Mouse (Mus musculus): ENCODE results near the gene Thtpa. TPM values are rescaled to one million over a fixed set of nuclear protein-coding genes. Genes with fewer than 3 reads are reported as not detected.

Gene Thtpa
- polyA plus RNA-seq, 1 experiment from 2014 or later = 22.7 TPM

GRCm38 (mm10) chr14:55076224-55076623, 18.4 kb upstream of the Thtpa start:
- H3K9ac ChIP-seq (ENCODE audit: low read length) = no peak overlapping the region
- 65% methylated on average over 6 of the region's 6 CpGs for WGBS
- H3K27ac ChIP-seq (ENCODE audit: low read depth, low read length) = no peak overlapping the region
- ATAC-seq (ENCODE audit: low FRiP score) = no peak
- no peak overlapping the region for H3K4me3 ChIP-seq (ENCODE audit: low read depth, low read length)
- H3K27me3 ChIP-seq (ENCODE audit: control insufficient read depth, insufficient read depth, low read length) = peaks cover 5% of the 10 kb centered on the region
- no peak overlapping the region for H3K4me2 ChIP-seq
- peaks cover 6% of the 10 kb centered on the region for H3K36me3 ChIP-seq (ENCODE audit: control insufficient read depth, insufficient read depth, low read length)
- DNase-seq (ENCODE audit: low spot score, missing footprints) = no peak
- no peaks in the 10 kb centered on the region for H3K9me3 ChIP-seq (ENCODE audit: control insufficient read depth, low read length)
- H3K4me1 ChIP-seq (ENCODE audit: control insufficient read depth, insufficient read depth, low read length) = peaks cover 34% of the 10 kb centered on the region

GRCm38 (mm10) chr14:55076956-55077355, 17.6 kb upstream of the Thtpa start:
- ATAC-seq (ENCODE audit: low FRiP score) (no peak), DNase-seq (ENCODE audit: low spot score, missing footprints) (no peak)
- H3K4me3 ChIP-seq (ENCODE audit: low read depth, low read length) = no peak overlapping the region
- peaks cover 32% of the 10 kb centered on the region for H3K4me1 ChIP-seq (ENCODE audit: control insufficient read depth, insufficient read depth, low read length)
- WGBS = 65% methylated on average over 3 of the region's 3 CpGs
- peaks cover 5% of the 10 kb centered on the region for H3K27me3 ChIP-seq (ENCODE audit: control insufficient read depth, insufficient read depth, low read length)
- peaks cover 6% of the 10 kb centered on the region for H3K36me3 ChIP-seq (ENCODE audit: control insufficient read depth, insufficient read depth, low read length)
- no peaks in the 10 kb centered on the region for H3K9me3 ChIP-seq (ENCODE audit: control insufficient read depth, low read length)
- H3K27ac ChIP-seq (ENCODE audit: low read depth, low read length) = no peak overlapping the region
- no peak overlapping the region for H3K9ac ChIP-seq (ENCODE audit: low read length)
- no peak overlapping the region for H3K4me2 ChIP-seq

DNA sequence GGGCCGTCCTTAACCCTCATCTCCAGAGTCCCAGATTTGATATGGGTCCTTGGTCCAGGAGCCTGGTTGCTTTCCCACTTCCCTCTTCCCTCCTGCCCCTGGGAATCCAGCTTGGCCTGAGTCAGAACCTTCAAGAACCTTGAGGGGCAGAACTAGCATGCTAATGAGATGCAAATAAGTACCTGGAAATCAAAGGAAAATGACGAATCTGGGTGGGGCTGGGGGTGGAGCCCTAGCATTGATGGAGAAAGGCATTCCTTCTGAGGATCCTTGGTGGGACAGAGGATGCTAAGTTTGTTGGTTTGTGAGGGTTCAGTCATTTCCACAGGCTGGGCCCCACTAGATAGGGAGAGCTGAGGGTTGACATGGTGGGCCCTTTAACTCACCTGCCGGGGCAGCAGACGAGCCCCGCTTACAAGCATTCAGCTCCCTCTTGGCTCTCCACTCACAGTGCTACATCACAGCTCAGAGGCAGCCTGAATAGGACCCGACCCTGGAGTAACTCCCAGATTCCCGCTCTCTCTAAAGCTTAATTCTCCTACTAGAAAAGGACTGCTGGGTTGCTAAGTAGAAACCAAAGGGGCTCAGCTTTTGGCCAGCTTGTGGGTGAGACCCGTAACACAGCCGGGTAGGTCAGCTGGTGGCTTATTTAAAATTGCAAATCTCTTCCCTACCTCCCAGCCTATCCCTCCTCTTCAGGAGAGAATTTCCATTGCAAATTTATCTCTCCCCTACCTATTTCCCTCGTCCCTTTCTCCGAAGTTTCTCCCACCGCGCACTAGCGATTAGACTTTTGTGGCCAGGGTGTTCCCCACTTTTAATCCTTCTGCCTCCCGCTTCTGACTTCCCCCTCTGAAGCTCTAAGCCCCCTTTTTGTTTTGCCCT, 16.9 kb upstream of the Thtpa start:
- Histone ChIP-seq H3K36me3 (ENCODE audit: control insufficient read depth, insufficient read depth, low read length) (peaks cover 6% of the 10 kb centered on the region), H3K27ac (ENCODE audit: low read depth, low read length) (peak overlapping the region; percentile 72), H3K9me3 (ENCODE audit: control insufficient read depth, low read length) (no peaks in the 10 kb centered on the region), H3K4me2 (peak overlapping the region; percentile 39), H3K4me3 (ENCODE audit: low read depth, low read length) (peak overlapping the region; percentile 15), H3K4me1 (ENCODE audit: control insufficient read depth, insufficient read depth, low read length) (peaks cover 32% of the 10 kb centered on the region), H3K9ac (ENCODE audit: low read length) (peak overlapping the region; percentile 44; the same call in 1 of the 2 replicates), H3K27me3 (ENCODE audit: control insufficient read depth, insufficient read depth, low read length) (peaks cover 5% of the 10 kb centered on the region)
- DNase-seq (ENCODE audit: low spot score, missing footprints) (peak; percentile 93), ATAC-seq (ENCODE audit: low FRiP score) (peak; percentile 57)
- WGBS = 3% methylated on average over 15 of the region's 15 CpGs

DNA sequence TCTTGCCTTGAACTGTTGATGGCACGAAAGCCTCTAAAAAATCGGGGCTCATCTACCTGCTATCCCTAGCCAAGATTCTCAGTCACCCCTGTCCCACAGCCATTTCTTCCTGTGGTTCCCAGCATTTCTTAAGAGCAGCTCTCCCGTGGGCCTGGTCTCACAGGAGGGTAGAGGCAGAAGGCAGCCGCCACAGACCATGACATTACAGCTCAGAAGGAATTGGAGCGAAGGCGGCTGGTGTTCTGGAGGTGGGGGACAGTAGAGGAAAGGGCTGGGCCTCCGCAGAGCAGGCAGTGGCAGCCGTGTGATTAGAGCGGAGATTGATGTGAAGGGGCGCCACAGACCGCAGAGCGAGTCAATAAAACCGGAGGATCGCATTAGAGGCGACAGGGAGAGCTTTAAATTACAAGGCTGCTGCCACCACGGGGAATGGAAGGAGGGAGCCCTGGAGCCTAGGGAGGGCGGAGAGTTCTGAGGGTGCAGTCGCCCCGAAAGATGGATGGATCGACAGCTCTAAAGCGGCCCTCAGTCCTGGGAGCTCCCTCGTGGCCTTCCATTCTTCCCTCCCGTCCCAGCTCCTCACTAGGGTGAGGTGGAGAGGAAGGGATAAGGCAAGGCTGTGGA, 16.1 kb upstream of the Thtpa start:
- Histone ChIP-seq H3K4me2 (peak overlapping the region; percentile 39), H3K27ac (ENCODE audit: low read depth, low read length) (peak overlapping the region; percentile 72), H3K4me3 (ENCODE audit: low read depth, low read length) (peak overlapping the region; percentile 15), H3K36me3 (ENCODE audit: control insufficient read depth, insufficient read depth, low read length) (peaks cover 1% of the 10 kb centered on the region), H3K27me3 (ENCODE audit: control insufficient read depth, insufficient read depth, low read length) (peaks cover 5% of the 10 kb centered on the region), H3K9me3 (ENCODE audit: control insufficient read depth, low read length) (no peaks in the 10 kb centered on the region), H3K9ac (ENCODE audit: low read length) (peak overlapping the region; percentile 44), H3K4me1 (ENCODE audit: control insufficient read depth, insufficient read depth, low read length) (peaks cover 32% of the 10 kb centered on the region)
- DNase-seq (ENCODE audit: low spot score, missing footprints) (peak; percentile 95), ATAC-seq (ENCODE audit: low FRiP score) (peak; percentile 56; the same call in 1 of the 2 replicates)
- WGBS = 3% methylated on average over 23 of the region's 23 CpGs

DNA sequence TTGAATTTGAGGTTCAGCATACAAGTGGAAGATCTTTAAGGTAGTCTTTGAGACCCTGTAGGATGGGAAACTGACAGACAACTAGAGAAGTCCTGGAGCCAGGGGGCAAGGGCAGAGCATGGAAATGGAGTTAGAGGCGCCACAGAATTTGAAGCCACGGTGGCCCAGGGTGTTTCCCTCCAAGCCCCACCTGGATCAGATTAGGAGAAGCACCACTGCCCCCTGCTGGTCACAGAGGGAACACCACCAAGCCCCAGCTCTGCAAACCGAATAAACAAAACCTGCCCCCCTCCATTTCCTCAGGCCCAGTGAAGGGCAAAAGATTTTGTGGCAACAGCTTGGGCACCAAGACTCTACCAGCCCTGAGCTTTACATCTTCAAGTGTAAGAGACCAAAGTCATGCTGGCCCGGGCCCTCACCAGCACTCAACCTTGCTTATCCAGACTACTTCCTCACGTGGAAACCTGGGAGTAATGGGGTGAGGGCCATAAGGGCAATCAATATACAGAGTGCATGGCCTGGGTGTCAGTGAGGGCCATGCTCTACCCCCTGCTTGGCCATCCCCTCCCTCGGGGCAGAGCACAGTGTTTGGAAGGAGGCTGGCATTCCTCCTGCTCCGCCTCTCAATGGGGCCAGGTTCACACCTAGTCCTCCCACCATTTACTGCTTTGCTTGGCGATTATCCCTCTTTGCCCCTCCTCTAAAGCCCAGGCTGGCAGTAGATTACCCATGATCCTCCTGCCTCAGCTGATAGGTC, 15.2 kb upstream of the Thtpa start:
- peak; percentile 98 for DNase-seq (ENCODE audit: low spot score, missing footprints)
- Histone ChIP-seq H3K9ac (ENCODE audit: low read length) (no peak overlapping the region; the same call in 1 of the 2 replicates), H3K9me3 (ENCODE audit: control insufficient read depth, low read length) (no peaks in the 10 kb centered on the region), H3K27me3 (ENCODE audit: control insufficient read depth, insufficient read depth, low read length) (peaks cover 5% of the 10 kb centered on the region), H3K27ac (ENCODE audit: low read depth, low read length) (no peak overlapping the region), H3K4me1 (ENCODE audit: control insufficient read depth, insufficient read depth, low read length) (peaks cover 32% of the 10 kb centered on the region), H3K36me3 (ENCODE audit: control insufficient read depth, insufficient read depth, low read length) (no peaks in the 10 kb centered on the region), H3K4me3 (ENCODE audit: low read depth, low read length) (no peak overlapping the region), H3K4me2 (no peak overlapping the region; the same call in 1 of the 2 replicates)
- 22% methylated on average over 8 of the region's 8 CpGs for WGBS
- peak; percentile 38; the same call in 1 of the 2 replicates for ATAC-seq (ENCODE audit: low FRiP score)

- peaks cover 33% of the 10 kb centered on the region for H3K4me1 ChIP-seq (ENCODE audit: control insufficient read depth, insufficient read depth, low read length)
- H3K27ac ChIP-seq (ENCODE audit: low read depth, low read length) = no peak overlapping the region
- H3K27me3 ChIP-seq (ENCODE audit: control insufficient read depth, insufficient read depth, low read length) = peaks cover 5% of the 10 kb centered on the region
- H3K4me2 ChIP-seq = no peak overlapping the region
- ATAC-seq (ENCODE audit: low FRiP score) = no peak
- 38% methylated on average over 5 of the region's 5 CpGs for WGBS
- no peak overlapping the region for H3K4me3 ChIP-seq (ENCODE audit: low read depth, low read length)
- no peak overlapping the region for H3K9ac ChIP-seq (ENCODE audit: low read length)
- H3K9me3 ChIP-seq (ENCODE audit: control insufficient read depth, low read length) = no peaks in the 10 kb centered on the region
- no peak for DNase-seq (ENCODE audit: low spot score, missing footprints)
- H3K36me3 ChIP-seq (ENCODE audit: control insufficient read depth, insufficient read depth, low read length) = no peaks in the 10 kb centered on the region
Measured at GRCm38 (mm10) chr14:55081105-55081504, 13.5 kb upstream of the Thtpa start.

DNA sequence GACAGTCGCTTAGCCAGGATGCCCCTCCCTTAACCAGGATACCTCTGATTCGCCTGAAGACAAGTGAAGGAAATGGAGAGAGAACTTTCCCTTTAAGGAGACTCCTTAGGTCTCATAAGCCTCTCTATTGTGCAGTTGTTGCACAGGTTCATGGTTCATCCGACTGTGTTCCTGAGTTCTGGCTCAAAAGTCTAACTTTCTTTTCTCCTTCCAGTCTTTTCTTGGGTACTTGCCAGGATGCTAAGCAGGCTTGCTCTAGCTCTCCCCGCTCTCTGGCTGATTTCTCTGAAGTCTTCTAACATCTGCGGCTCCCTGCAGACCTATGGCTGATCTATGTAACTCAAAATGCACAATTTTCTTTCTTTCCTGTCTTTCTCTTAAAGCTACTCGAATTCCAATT, 11.1 kb upstream of the Thtpa start:
- Histone ChIP-seq H3K4me2 (no peak overlapping the region), H3K27me3 (ENCODE audit: control insufficient read depth, insufficient read depth, low read length) (no peaks in the 10 kb centered on the region), H3K4me3 (ENCODE audit: low read depth, low read length) (no peak overlapping the region), H3K9me3 (ENCODE audit: control insufficient read depth, low read length) (no peaks in the 10 kb centered on the region), H3K4me1 (ENCODE audit: control insufficient read depth, insufficient read depth, low read length) (peaks cover 18% of the 10 kb centered on the region), H3K36me3 (ENCODE audit: control insufficient read depth, insufficient read depth, low read length) (no peaks in the 10 kb centered on the region), H3K27ac (ENCODE audit: low read depth, low read length) (no peak overlapping the region), H3K9ac (ENCODE audit: low read length) (no peak overlapping the region)
- 76% methylated on average over 6 of the region's 6 CpGs for WGBS
- ATAC-seq (ENCODE audit: low FRiP score) (no peak), DNase-seq (ENCODE audit: low spot score, missing footprints) (no peak)

DNA sequence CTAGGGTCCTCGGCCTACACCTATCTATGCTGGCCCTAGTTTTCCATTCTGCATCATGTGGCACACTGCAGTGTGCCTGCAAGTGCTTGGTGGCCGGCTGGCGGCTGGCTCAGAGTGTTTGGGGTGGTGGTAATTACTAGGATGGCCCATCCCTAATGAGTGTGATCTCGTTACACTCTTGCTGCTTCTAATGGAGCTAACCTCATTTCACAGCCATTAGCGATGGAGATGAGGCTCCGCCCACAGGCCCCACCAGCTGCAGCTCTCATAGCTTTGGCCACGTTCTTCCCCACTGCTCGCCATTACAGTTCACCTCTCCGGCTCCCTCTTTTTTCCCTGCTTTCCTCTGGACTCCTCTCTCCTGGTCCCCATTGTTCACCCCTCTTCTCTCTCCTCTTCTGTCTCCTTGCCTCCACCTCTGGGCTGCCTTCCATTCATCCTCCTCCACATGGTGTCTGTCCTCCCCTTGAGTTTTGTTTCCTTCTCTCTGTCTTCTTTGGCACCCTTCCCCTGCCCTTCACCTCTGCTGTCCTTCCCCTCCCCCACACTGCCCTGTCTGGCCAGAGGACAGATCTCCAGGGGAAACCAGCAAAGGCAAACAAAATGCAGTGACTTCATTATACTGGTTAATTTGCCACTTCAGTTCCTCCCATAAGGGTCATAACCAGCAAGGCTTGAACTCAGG, 9.1 kb upstream of the Thtpa start:
- Histone ChIP-seq H3K4me1 (ENCODE audit: control insufficient read depth, insufficient read depth, low read length) (peaks cover 16% of the 10 kb centered on the region; the same call in 1 of the 2 replicates), H3K4me3 (ENCODE audit: low read depth, low read length) (no peak overlapping the region), H3K36me3 (ENCODE audit: control insufficient read depth, insufficient read depth, low read length) (no peaks in the 10 kb centered on the region), H3K9me3 (ENCODE audit: control insufficient read depth, low read length) (no peaks in the 10 kb centered on the region), H3K9ac (ENCODE audit: low read length) (no peak overlapping the region), H3K27me3 (ENCODE audit: control insufficient read depth, insufficient read depth, low read length) (no peaks in the 10 kb centered on the region), H3K4me2 (no peak overlapping the region), H3K27ac (ENCODE audit: low read depth, low read length) (no peak overlapping the region; the same call in 1 of the 2 replicates)
- DNase-seq (ENCODE audit: low spot score, missing footprints) (no peak), ATAC-seq (ENCODE audit: low FRiP score) (no peak; the same call in 1 of the 2 replicates)
- WGBS = 56% methylated on average over 9 of the region's 9 CpGs
